Mouse (Mus musculus): ENCODE data around the gene Ccdc7a.

Ccdc7a gene

GRCm38 (mm10) chr8:128686429-128686990 lies 378.8 kb downstream of the Ccdc7a start:
- peak; percentile 9 for DNase-seq (ENCODE audit: low read depth, low spot score)

- peak; percentile 91 for DNase-seq (ENCODE audit: low read depth, low spot score)
Observed at GRCm38 (mm10) chr8:128685507-128686428, 379.5 kb downstream of the Ccdc7a start, which contains the start of gene Itgb1. Itgb1 (plus strand) TSS chr8:128685654.

GRCm38 (mm10) chr8:128684609-128685506 lies 380.5 kb downstream of the Ccdc7a start:
- DNase-seq (ENCODE audit: low read depth, low spot score), result peak; percentile 17

All from embryo, embryonic 11.5 days (tissue).